Mouse (Mus musculus) ovary, adult 10 weeks (tissue): Measurements from ENCODE around the gene Ctnna2. TPM values are rescaled to one million over a fixed set of nuclear protein-coding genes. Genes with fewer than 3 reads are reported as not detected.

ENCODE experiments used
- polyA plus RNA-seq: library from polyadenylated mRNA; stranded (reverse); fragments of 350-450 nt; fragmentation: Illumina TruSeq; extraction: RNeasy Lipid Tissue Mini Kit (QIAGEN cat#74804); gene quantifications from one replicate; pipeline ENCODE4 v1.2.3, GENCODE M21; 2014

Ctnna2 gene
- 9.7 TPM for polyA plus RNA-seq

DNA sequence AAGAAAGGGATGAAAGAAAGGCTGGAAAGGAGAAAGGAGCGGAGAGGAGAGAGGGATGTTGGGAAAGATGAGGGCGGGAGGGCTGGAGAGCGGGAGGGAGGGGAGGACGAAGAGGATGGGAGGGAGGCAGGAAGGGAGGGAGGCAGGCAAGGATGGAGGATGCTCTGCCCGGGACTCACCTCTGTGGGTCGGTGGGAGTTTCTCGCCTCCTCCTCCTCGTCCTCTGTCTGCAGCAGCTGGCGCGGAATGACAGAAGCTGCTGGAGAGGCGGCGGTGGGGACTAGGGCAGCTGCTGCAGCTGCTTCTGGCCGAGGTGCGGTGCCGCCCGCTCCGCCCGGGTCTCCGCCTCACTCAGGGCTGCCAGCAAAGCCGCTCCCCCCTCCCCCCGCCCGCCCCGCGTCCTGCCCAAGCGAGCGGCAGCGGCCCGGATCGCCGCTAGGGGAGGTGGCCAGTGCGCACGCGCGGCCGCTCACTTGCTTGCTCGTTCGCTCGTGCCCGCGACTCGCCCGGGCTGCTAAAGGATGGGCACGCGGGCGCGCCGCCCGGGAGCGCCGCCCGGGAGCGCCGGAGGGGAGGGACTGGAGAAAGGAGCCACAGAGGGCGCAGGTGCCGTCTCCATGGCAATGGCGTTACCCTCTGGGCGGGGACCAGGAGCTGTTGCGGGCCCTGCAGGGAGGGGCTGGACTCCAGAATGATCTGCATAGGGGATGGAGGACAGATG is at the start of gene Ctnna2:
Ctnna2 (minus strand) TSS at position 459 of the 721 bp plus-strand sequence.

DNA sequence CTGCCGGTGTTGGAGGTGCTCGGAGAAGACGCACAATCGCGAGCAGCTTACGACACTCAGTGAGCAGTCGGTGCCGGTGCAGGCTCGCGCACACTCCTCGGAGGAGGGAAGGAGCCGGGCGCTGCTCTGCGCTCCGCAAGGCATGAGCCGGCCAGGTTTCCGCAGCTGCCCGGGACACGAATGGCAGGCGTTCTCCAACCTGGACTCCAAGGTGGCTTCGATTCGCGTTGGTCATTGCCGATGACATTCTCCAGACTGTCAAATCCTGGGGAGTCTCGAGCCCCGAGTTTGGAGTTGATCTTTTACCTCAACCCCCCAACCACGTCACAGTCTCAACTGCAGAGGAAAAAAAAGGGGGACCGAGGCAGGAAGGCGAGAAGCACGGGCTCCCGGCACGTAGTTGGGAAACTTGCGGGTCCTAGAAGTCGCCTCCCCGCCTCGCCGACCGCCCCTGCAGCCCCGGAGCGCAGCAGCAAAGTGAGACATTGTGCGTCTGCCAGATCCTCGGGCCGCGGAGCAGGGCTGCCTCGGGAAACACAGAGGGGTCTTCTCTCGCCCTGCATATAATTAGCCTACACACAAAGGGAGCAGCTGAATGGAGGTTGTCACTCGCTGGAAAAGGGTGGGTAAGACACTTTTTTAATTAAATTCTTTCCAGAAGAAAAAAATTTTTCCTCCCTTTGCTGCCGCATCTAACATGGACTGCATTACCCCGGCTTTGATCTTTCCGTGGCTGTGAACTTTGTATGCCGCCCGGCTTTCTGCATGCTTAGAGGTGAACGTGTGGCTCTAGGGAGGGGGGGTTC is 736.7 kb downstream of the Ctnna2 start, which contains the start of gene Lrrtm1:
Lrrtm1 (plus strand) TSS at position 89 of the 806 bp plus-strand sequence.

